Mouse (Mus musculus): ENCODE measurements around the gene Kcnj6.

The Kcnj6 gene

GRCm38 (mm10) chr16:94782110-94782946, 215.2 kb downstream of the Kcnj6 start:
- DNase-seq (ENCODE audit: low read depth, low spot score), result no peak

- no peak for DNase-seq (ENCODE audit: low read depth, low spot score)
Measured at GRCm38 (mm10) chr16:94773928-94774327, 223.6 kb downstream of the Kcnj6 start.

GRCm38 (mm10) chr16:94767606-94768005, 229.9 kb downstream of the Kcnj6 start:
- DNase-seq (ENCODE audit: low read depth, low spot score), result no peak

GRCm38 (mm10) chr16:94765129-94765528, 232.4 kb downstream of the Kcnj6 start:
- no peak for DNase-seq (ENCODE audit: low read depth, low spot score)

- no peak for DNase-seq (ENCODE audit: low read depth, low spot score)
Measured at GRCm38 (mm10) chr16:94760732-94761131, 236.8 kb downstream of the Kcnj6 start.

- DNase-seq (ENCODE audit: low read depth, low spot score), result no peak
Measured at GRCm38 (mm10) chr16:94759761-94760160, 237.7 kb downstream of the Kcnj6 start.

GRCm38 (mm10) chr16:94758606-94759005, 238.9 kb downstream of the Kcnj6 start:
- no peak for DNase-seq (ENCODE audit: low read depth, low spot score)

- no peak for DNase-seq (ENCODE audit: low read depth, low spot score)
Measured at GRCm38 (mm10) chr16:94756352-94756751, 241.1 kb downstream of the Kcnj6 start.

GRCm38 (mm10) chr16:94753453-94753852, 244.0 kb downstream of the Kcnj6 start:
- DNase-seq (ENCODE audit: low read depth, low spot score), result no peak

- DNase-seq (ENCODE audit: low read depth, low spot score), result no peak
Measured at GRCm38 (mm10) chr16:94752781-94753180, 244.7 kb downstream of the Kcnj6 start.

GRCm38 (mm10) chr16:94745016-94745415, 252.5 kb downstream of the Kcnj6 start:
- no peak for DNase-seq (ENCODE audit: low read depth, low spot score)

- DNase-seq (ENCODE audit: low read depth, low spot score), result no peak
Measured at GRCm38 (mm10) chr16:94743853-94744501, 253.5 kb downstream of the Kcnj6 start.

- no peak for DNase-seq (ENCODE audit: low read depth, low spot score)
Measured at GRCm38 (mm10) chr16:94737359-94737687, 260.2 kb downstream of the Kcnj6 start.

GRCm38 (mm10) chr16:94736462-94737358, 260.8 kb downstream of the Kcnj6 start:
- no peak for DNase-seq (ENCODE audit: low read depth, low spot score)

- no peak for DNase-seq (ENCODE audit: low read depth, low spot score)
Measured at GRCm38 (mm10) chr16:94735472-94735871, 262.0 kb downstream of the Kcnj6 start.

GRCm38 (mm10) chr16:94731027-94731426, 266.5 kb downstream of the Kcnj6 start:
- DNase-seq (ENCODE audit: low read depth, low spot score), result no peak

GRCm38 (mm10) chr16:94729236-94729635, 268.3 kb downstream of the Kcnj6 start:
- no peak for DNase-seq (ENCODE audit: low read depth, low spot score)

GRCm38 (mm10) chr16:94724747-94725211, 272.7 kb downstream of the Kcnj6 start:
- peak; percentile 84 for DNase-seq (ENCODE audit: low read depth, low spot score)

- peak; percentile 93 for DNase-seq (ENCODE audit: low read depth, low spot score)
Measured at GRCm38 (mm10) chr16:94724061-94724596, 273.4 kb downstream of the Kcnj6 start.

- DNase-seq (ENCODE audit: low read depth, low spot score), result no peak
Measured at GRCm38 (mm10) chr16:94722936-94723335, 274.6 kb downstream of the Kcnj6 start.

GRCm38 (mm10) chr16:94721549-94722006, 275.9 kb downstream of the Kcnj6 start:
- DNase-seq (ENCODE audit: low read depth, low spot score), result no peak
